Mouse (Mus musculus): ENCODE data around the gene Zfyve19. TPM values are rescaled to one million over a fixed set of nuclear protein-coding genes. Genes with fewer than 3 reads are reported as not detected.
A peak's percentile ranks its signal among the peaks of the same experiment; 100 is the strongest.

The Zfyve19 gene
- polyA plus RNA-seq, 1 experiment from 2014 or later: 41.0 TPM

GRCm38 (mm10) chr2:119202914-119203453 lies 5.4 kb upstream of the Zfyve19 start:
- Histone ChIP-seq H3K27me3 (replicated peaks; ENCODE audit: control insufficient read depth, insufficient read depth, low read length) (no peaks in the 10 kb centered on the region), H3K36me3 (ENCODE audit: control insufficient read depth, insufficient read depth, low read length) (no peaks in the 10 kb centered on the region), H3K27ac (replicated peaks; ENCODE audit: low read depth, low read length) (no peak overlapping the region; the same call in 1 of the 2 replicates), H3K4me2 (ENCODE audit: low read depth, low read length) (no peak overlapping the region), H3K4me1 (ENCODE audit: control insufficient read depth, insufficient read depth, low read length) (peaks cover 6% of the 10 kb centered on the region), H3K4me3 (ENCODE audit: low read depth, low read length) (no peak overlapping the region), H3K9ac (ENCODE audit: low read depth, low read length) (no peak overlapping the region), H3K9me3 (ENCODE audit: control insufficient read depth, low read length) (no peaks in the 10 kb centered on the region)
- ATAC-seq (ENCODE audit: low read depth) (peak; percentile 39; the same call in 1 of the 2 replicates), DNase-seq (ENCODE audit: low spot score) (peak; percentile 78)
- 57% methylated on average over 5 of the region's 5 CpGs for WGBS

- DNase-seq (ENCODE audit: low spot score) (no peak), ATAC-seq (ENCODE audit: low read depth) (no peak)
- no peak overlapping the region for H3K27ac ChIP-seq (replicated peaks; ENCODE audit: low read depth, low read length)
- H3K9me3 ChIP-seq (ENCODE audit: control insufficient read depth, low read length): no peaks in the 10 kb centered on the region
- no peaks in the 10 kb centered on the region for H3K36me3 ChIP-seq (ENCODE audit: control insufficient read depth, insufficient read depth, low read length)
- H3K27me3 ChIP-seq (replicated peaks; ENCODE audit: control insufficient read depth, insufficient read depth, low read length): no peaks in the 10 kb centered on the region
- no peak overlapping the region for H3K4me3 ChIP-seq (ENCODE audit: low read depth, low read length)
- no peak overlapping the region for H3K4me2 ChIP-seq (ENCODE audit: low read depth, low read length)
- H3K4me1 ChIP-seq (ENCODE audit: control insufficient read depth, insufficient read depth, low read length): peaks cover 6% of the 10 kb centered on the region
- H3K9ac ChIP-seq (ENCODE audit: low read depth, low read length): no peak overlapping the region
- 85% methylated on average over 4 of the region's 4 CpGs for WGBS
Observed at GRCm38 (mm10) chr2:119203871-119204460, 4.5 kb upstream of the Zfyve19 start.

GRCm38 (mm10) chr2:119207961-119208343 lies 465 bp upstream of the Zfyve19 start:
- H3K27me3 ChIP-seq (replicated peaks; ENCODE audit: control insufficient read depth, insufficient read depth, low read length): no peaks in the 10 kb centered on the region
- 23% methylated on average over 6 of the region's 6 CpGs for WGBS

GRCm38 (mm10) chr2:119209176-119209507 lies 725 bp downstream of the Zfyve19 start:
- peaks cover 4% of the 10 kb centered on the region for H3K4me1 ChIP-seq (ENCODE audit: control insufficient read depth, insufficient read depth, low read length)
- WGBS: 3% methylated on average over 12 of the region's 13 CpGs
- DNase-seq (ENCODE audit: low spot score) (no peak), ATAC-seq (ENCODE audit: low read depth) (no peak; the same call in 1 of the 2 replicates)
- no peaks in the 10 kb centered on the region for H3K27me3 ChIP-seq (replicated peaks; ENCODE audit: control insufficient read depth, insufficient read depth, low read length)
- H3K9ac ChIP-seq (ENCODE audit: low read depth, low read length): peak overlapping the region; percentile 71
- peaks cover 29% of the 10 kb centered on the region for H3K36me3 ChIP-seq (ENCODE audit: control insufficient read depth, insufficient read depth, low read length)
- peak overlapping the region; percentile 72 for H3K4me3 ChIP-seq (ENCODE audit: low read depth, low read length)
- H3K4me2 ChIP-seq (ENCODE audit: low read depth, low read length): peak overlapping the region; percentile 67
- H3K9me3 ChIP-seq (ENCODE audit: control insufficient read depth, low read length): no peaks in the 10 kb centered on the region
- no peak overlapping the region for H3K27ac ChIP-seq (replicated peaks; ENCODE audit: low read depth, low read length)

More at GRCm38 (mm10) chr2:119207961-119208343, 465 bp upstream of the Zfyve19 start:
- DNase-seq (ENCODE audit: low spot score) (no peak), ATAC-seq (ENCODE audit: low read depth) (no peak)
- no peaks in the 10 kb centered on the region for H3K9me3 ChIP-seq (ENCODE audit: control insufficient read depth, low read length)
- peaks cover 23% of the 10 kb centered on the region for H3K36me3 ChIP-seq (ENCODE audit: control insufficient read depth, insufficient read depth, low read length)
- peaks cover 10% of the 10 kb centered on the region for H3K4me1 ChIP-seq (ENCODE audit: control insufficient read depth, insufficient read depth, low read length)
- H3K9ac ChIP-seq (ENCODE audit: low read depth, low read length): peak overlapping the region; percentile 74
- peak overlapping the region; percentile 70 for H3K4me2 ChIP-seq (ENCODE audit: low read depth, low read length)
- H3K27ac ChIP-seq (replicated peaks; ENCODE audit: low read depth, low read length): peak overlapping the region; percentile 83
- peak overlapping the region; percentile 72 for H3K4me3 ChIP-seq (ENCODE audit: low read depth, low read length)

DNA sequence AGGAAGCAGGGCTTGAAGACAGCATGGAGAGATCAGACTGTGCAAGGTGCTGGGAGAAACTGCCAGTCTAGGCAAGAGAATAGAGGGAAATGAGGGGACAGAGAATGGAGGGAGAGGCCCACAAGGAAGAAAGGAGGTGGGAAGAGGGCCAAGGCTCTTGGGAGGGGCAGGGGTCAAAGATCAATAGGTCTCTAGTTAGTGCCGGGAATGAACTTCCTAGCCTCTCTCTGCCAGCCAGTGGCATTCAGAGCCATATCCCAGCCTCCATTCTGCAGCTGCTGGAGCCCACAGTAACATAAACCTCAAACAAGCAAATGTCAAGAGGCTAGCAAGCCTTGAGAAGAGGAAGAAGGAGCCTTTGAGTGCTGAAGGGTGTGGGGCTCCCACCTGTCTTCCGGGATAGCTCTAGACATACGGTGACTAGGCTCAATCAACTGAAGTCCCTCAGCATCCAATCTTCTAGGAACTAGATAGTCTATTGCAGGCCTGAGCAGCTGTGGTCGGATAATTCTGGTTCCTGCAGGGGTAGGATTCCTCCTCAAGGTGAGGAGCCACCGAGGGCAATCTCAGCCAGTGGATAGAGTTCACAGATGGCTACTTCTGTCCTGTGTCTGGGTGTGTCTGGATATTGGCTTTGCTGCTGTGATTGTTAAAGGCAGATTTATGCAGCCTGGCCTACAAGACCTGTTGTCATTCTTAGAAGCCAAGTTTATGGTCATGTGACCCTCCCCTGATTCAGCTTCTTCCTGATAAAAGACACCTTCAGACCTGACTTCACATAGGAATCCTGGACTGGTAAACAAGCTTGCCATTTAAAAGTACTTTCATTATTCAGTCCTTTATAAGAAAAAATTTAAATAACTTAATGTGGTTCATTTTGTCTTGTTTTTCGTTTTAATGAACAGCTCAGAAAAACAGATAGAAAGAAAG lies 21.6 kb downstream of the Zfyve19 start, which contains the start of gene Ppp1r14d:
Gene Ppp1r14d (minus strand): TSS at position 132 of the 930 bp plus-strand sequence.
- Histone ChIP-seq H3K4me2 (ENCODE audit: low read depth, low read length) (no peak within 1 kb of the TSS), H3K4me1 (ENCODE audit: control insufficient read depth, insufficient read depth, low read length) (no peaks in the 10 kb centered on the region), H3K27ac (replicated peaks; ENCODE audit: low read depth, low read length) (no peak within 1 kb of the TSS), H3K9me3 (ENCODE audit: control insufficient read depth, low read length) (no peaks in the 10 kb centered on the region), H3K4me3 (ENCODE audit: low read depth, low read length) (no peak within 1 kb of the TSS), H3K36me3 (ENCODE audit: control insufficient read depth, insufficient read depth, low read length) (no peaks in the 10 kb centered on the region), H3K27me3 (replicated peaks; ENCODE audit: control insufficient read depth, insufficient read depth, low read length) (0 out of 2 replicates have a peak, but pooled peaks cover 6% of the 10 kb centered on the region), H3K9ac (ENCODE audit: low read depth, low read length) (no peak within 1 kb of the TSS)
- 67% methylated on average over 6 of the region's 6 CpGs for WGBS
- DNase-seq (ENCODE audit: low spot score) (no peak), ATAC-seq (ENCODE audit: low read depth) (no peak)

- peaks cover 53% of the 10 kb centered on the region for H3K27me3 ChIP-seq (replicated peaks; ENCODE audit: control insufficient read depth, insufficient read depth, low read length)
- H3K4me2 ChIP-seq (ENCODE audit: low read depth, low read length): peak overlapping the region; percentile 81
- no peaks in the 10 kb centered on the region for H3K36me3 ChIP-seq (ENCODE audit: control insufficient read depth, insufficient read depth, low read length)
- DNase-seq (ENCODE audit: low spot score) (no peak), ATAC-seq (ENCODE audit: low read depth) (0 out of 2 replicates have a peak, but pooled peaks have one; percentile 19)
- H3K9me3 ChIP-seq (ENCODE audit: control insufficient read depth, low read length): no peaks in the 10 kb centered on the region
- peak overlapping the region; percentile 50 for H3K4me3 ChIP-seq (ENCODE audit: low read depth, low read length)
- H3K9ac ChIP-seq (ENCODE audit: low read depth, low read length): peak overlapping the region; percentile 58
- H3K27ac ChIP-seq (replicated peaks; ENCODE audit: low read depth, low read length): no peak overlapping the region
- 8% methylated on average over 15 of the region's 25 CpGs for WGBS
- H3K4me1 ChIP-seq (ENCODE audit: control insufficient read depth, insufficient read depth, low read length): no peaks in the 10 kb centered on the region
Observed at GRCm38 (mm10) chr2:119236682-119237209, 28.3 kb downstream of the Zfyve19 start.

DNA sequence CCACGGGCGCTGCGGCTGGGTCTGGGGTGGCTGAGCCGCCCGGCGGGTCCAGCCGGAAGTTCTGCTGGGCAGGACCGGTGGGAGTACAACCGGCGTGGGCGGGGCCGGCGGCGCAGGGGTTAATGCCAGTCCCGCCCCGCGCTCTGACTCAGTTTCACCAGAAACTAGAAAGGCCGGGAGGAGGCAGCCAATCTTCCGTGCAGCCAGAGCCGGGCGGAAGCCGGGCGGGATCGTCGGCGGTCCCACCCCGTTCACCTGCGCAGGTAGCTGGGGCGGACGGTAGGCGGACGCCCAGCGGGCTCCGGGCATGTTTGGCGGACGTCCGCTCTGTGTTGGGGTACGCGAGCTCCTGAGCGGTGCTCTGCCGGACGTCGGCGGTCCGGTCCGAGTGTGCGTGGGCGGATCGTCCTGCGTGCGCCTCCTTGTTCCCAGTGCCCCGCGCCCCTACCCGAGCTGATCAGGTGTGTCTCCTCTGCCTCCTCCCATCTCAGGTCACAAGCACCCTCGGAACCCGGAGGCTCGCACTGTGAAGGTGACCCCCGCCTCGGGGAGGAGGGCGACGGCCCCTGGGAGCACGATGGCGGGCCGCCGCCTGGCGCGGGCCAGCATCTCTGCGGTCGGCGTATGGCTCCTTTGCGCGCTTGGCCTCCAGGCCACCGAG lies 28.9 kb downstream of the Zfyve19 start, which contains the start of gene Spint1:
Gene Spint1 (plus strand): TSS at position 153 of the 661 bp plus-strand sequence.
- Histone ChIP-seq H3K4me3 (ENCODE audit: low read depth, low read length) (peak within 1 kb of the TSS; percentile 50), H3K9ac (ENCODE audit: low read depth, low read length) (peak within 1 kb of the TSS; percentile 58), H3K4me1 (ENCODE audit: control insufficient read depth, insufficient read depth, low read length) (no peaks in the 10 kb centered on the region), H3K36me3 (ENCODE audit: control insufficient read depth, insufficient read depth, low read length) (no peaks in the 10 kb centered on the region), H3K4me2 (ENCODE audit: low read depth, low read length) (peak within 1 kb of the TSS; percentile 81), H3K27me3 (replicated peaks; ENCODE audit: control insufficient read depth, insufficient read depth, low read length) (peaks cover 53% of the 10 kb centered on the region), H3K27ac (replicated peaks; ENCODE audit: low read depth, low read length) (0 out of 2 replicates have a peak within 1 kb of the TSS, but pooled peaks have one; percentile 10), H3K9me3 (ENCODE audit: control insufficient read depth, low read length) (no peaks in the 10 kb centered on the region)
- peak; percentile 53 for DNase-seq (ENCODE audit: low spot score)
- WGBS: under 1% methylated on average over 28 of the region's 73 CpGs
- ATAC-seq (ENCODE audit: low read depth): peak; percentile 71

DNA sequence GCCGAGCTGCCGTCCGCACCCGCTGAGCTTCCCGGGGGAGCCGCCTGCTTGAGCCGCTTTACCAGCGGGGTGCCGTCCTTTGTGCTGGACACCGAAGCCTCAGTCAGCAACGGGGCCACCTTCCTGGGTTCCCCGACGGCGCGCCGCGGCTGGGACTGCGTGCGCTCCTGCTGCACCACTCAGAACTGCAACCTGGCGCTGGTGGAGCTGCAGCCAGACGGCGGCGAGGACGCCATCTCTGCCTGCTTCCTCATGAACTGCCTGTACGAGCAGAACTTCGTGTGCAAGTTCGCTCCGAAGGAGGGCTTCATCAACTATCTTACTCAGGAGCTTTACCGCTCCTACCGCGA lies 29.4 kb downstream of the Zfyve19 start:
- no peaks in the 10 kb centered on the region for H3K9me3 ChIP-seq (ENCODE audit: control insufficient read depth, low read length)

More for the DNA sequence above, 29.4 kb downstream of the Zfyve19 start:
- no peaks in the 10 kb centered on the region for H3K4me1 ChIP-seq (ENCODE audit: control insufficient read depth, insufficient read depth, low read length)
- 0 out of 2 replicates have a peak overlapping the region, but pooled peaks have one; percentile 10 for H3K27ac ChIP-seq (replicated peaks; ENCODE audit: low read depth, low read length)
- H3K4me3 ChIP-seq (ENCODE audit: low read depth, low read length): peak overlapping the region; percentile 50
- H3K36me3 ChIP-seq (ENCODE audit: control insufficient read depth, insufficient read depth, low read length): no peaks in the 10 kb centered on the region
- peak overlapping the region; percentile 58 for H3K9ac ChIP-seq (ENCODE audit: low read depth, low read length)
- peaks cover 53% of the 10 kb centered on the region for H3K27me3 ChIP-seq (replicated peaks; ENCODE audit: control insufficient read depth, insufficient read depth, low read length)
- 2% methylated on average over 22 of the region's 31 CpGs for WGBS
- ATAC-seq (ENCODE audit: low read depth) (peak; percentile 26; the same call in 1 of the 2 replicates), DNase-seq (ENCODE audit: low spot score) (peak; percentile 14)
- peak overlapping the region; percentile 81 for H3K4me2 ChIP-seq (ENCODE audit: low read depth, low read length)
